Mouse (Mus musculus) lung, embryonic 14.5 days (tissue): ENCODE data around the gene Man1a2. TPM values are rescaled to one million over a fixed set of nuclear protein-coding genes. Genes with fewer than 3 reads are reported as not detected.

ENCODE experiments used
- ATAC-seq: fragments of 200-750 bp; cut with Nextera tagmentation; 2 replicates; pipeline ENCODE4 v1.8.0; 2017; ENCODE audit warnings: mild to moderate bottlenecking, moderate TSS enrichment, moderate library complexity; ENCODE audit not compliant: insufficient read depth
- DNase-seq: peaks from one replicate; pipeline ENCODE4 v3.0.0-alpha.2; 2015
- H3K27ac ChIP-seq: fragments of 300-500 bp; sonication (generic); 2 replicates; pipeline ENCODE4 v1.5.1; 2014; ENCODE audit warnings: low read depth, mild to moderate bottlenecking, moderate library complexity
- H3K27me3 ChIP-seq: fragments of 300-500 bp; sonication (generic); 2 replicates; pipeline ENCODE4 v1.6.1; 2014; ENCODE audit warnings: low read length, control low read depth; ENCODE audit not compliant: insufficient read depth
- H3K36me3 ChIP-seq: fragments of 300-500 bp; sonication (generic); 2 replicates; pipeline ENCODE4 v1.6.1; 2014; ENCODE audit warnings: control low read depth; ENCODE audit not compliant: insufficient read depth
- H3K4me1 ChIP-seq: fragments of 300-500 bp; sonication (generic); 2 replicates; pipeline ENCODE4 v1.6.1; 2014; ENCODE audit warnings: antibody characterized with exemption, control low read depth; ENCODE audit not compliant: insufficient read depth
- H3K4me2 ChIP-seq: fragments of 300-500 bp; sonication (generic); 2 replicates; pipeline ENCODE4 v1.6.1; 2014; ENCODE audit warnings: mild to moderate bottlenecking
- H3K4me3 ChIP-seq: fragments of 300-500 bp; sonication (generic); 2 replicates; pipeline ENCODE4 v1.5.1; 2014; ENCODE audit warnings: low read depth, low read length
- H3K9ac ChIP-seq: fragments of 300-500 bp; sonication (generic); 2 replicates; pipeline ENCODE4 v1.6.1; 2014
- H3K9me3 ChIP-seq: fragments of 300-500 bp; sonication (generic); 2 replicates; pipeline ENCODE4 v1.6.1; 2016; ENCODE audit warnings: low read depth, low read length, control low read depth
- CTCF ChIP-seq: IDR thresholded peaks from 2 replicates; pipeline ENCODE4 v1.5.1; 2016; ENCODE audit warnings: antibody characterized with exemption, low read depth
- WGBS: fragments of 180-500 bp; shearing (Covaris S2); extraction: QIAGEN DNeasy Blood & Tissue Kit; methylation state at CpG from one replicate; pipeline ENCODE4 v1.1.7; 2014; 5-methylcytosine and 5-hydroxymethylcytosine counted together
- polyA plus RNA-seq: library from polyadenylated mRNA; unstranded; fragments of >200 nt; fragmentation: Nextera tagmentation; extraction: Ambion mirVana; gene quantifications from 2 replicates; pipeline ENCODE4 v1.2.1, GENCODE M21; 2014

The Man1a2 gene
- polyA plus RNA-seq, 1 experiment from 2014 or later = 90.1 TPM

- Histone ChIP-seq H3K9ac (no peak overlapping the region), H3K27ac (no peak overlapping the region), H3K4me2 (no peak overlapping the region), H3K36me3 (peaks cover 2% of the 10 kb centered on the region; the same call in 1 of the 2 replicates), H3K4me1 (no peaks in the 10 kb centered on the region), H3K9me3 (no peaks in the 10 kb centered on the region), H3K4me3 (no peak overlapping the region), H3K27me3 (no peaks in the 10 kb centered on the region)
- WGBS = 84% methylated on average over 2 of the region's 2 CpGs
- ATAC-seq (no peak), DNase-seq (no peak)
- TF ChIP-seq CTCF = no peak
Measured at GRCm38 (mm10) chr3:100670412-100670811, 14.9 kb downstream of the Man1a2 start.

GRCm38 (mm10) chr3:100653291-100653690 is 32.0 kb downstream of the Man1a2 start:
- Histone ChIP-seq H3K36me3 (peaks cover 18% of the 10 kb centered on the region; the same call in 1 of the 2 replicates), H3K27ac (no peak overlapping the region), H3K27me3 (no peaks in the 10 kb centered on the region), H3K9ac (no peak overlapping the region), H3K9me3 (no peaks in the 10 kb centered on the region), H3K4me1 (no peaks in the 10 kb centered on the region), H3K4me2 (no peak overlapping the region), H3K4me3 (no peak overlapping the region)
- WGBS = 81% methylated on average over 1 of the region's 1 CpGs
- TF ChIP-seq CTCF = no peak
- no peak for ATAC-seq
- DNase-seq = no peak

GRCm38 (mm10) chr3:100641581-100641980 is 43.7 kb downstream of the Man1a2 start:
- H3K4me2 ChIP-seq = no peak overlapping the region
- no peak overlapping the region for H3K27ac ChIP-seq
- ATAC-seq (no peak), DNase-seq (no peak)
- no peak overlapping the region for H3K4me3 ChIP-seq
- 94% methylated on average over 8 of the region's 8 CpGs for WGBS
- H3K36me3 ChIP-seq = peaks cover 10% of the 10 kb centered on the region
- no peak for TF ChIP-seq CTCF
- H3K4me1 ChIP-seq = no peaks in the 10 kb centered on the region
- no peaks in the 10 kb centered on the region for H3K27me3 ChIP-seq
- no peaks in the 10 kb centered on the region for H3K9me3 ChIP-seq
- no peak overlapping the region for H3K9ac ChIP-seq

GRCm38 (mm10) chr3:100636255-100636654 is 49.0 kb downstream of the Man1a2 start:
- Histone ChIP-seq H3K4me2 (no peak overlapping the region), H3K9me3 (no peaks in the 10 kb centered on the region), H3K36me3 (0 out of 2 replicates have a peak, but pooled peaks cover 10% of the 10 kb centered on the region), H3K27ac (no peak overlapping the region), H3K9ac (no peak overlapping the region), H3K4me1 (no peaks in the 10 kb centered on the region), H3K4me3 (no peak overlapping the region), H3K27me3 (no peaks in the 10 kb centered on the region)
- no peak for DNase-seq
- TF ChIP-seq CTCF = no peak
- no peak for ATAC-seq
- 85% methylated on average over 2 of the region's 2 CpGs for WGBS

GRCm38 (mm10) chr3:100634821-100635220 is 50.5 kb downstream of the Man1a2 start:
- ATAC-seq (no peak), DNase-seq (no peak)
- no peak overlapping the region for H3K9ac ChIP-seq
- no peaks in the 10 kb centered on the region for H3K27me3 ChIP-seq
- no peaks in the 10 kb centered on the region for H3K9me3 ChIP-seq
- H3K4me2 ChIP-seq = no peak overlapping the region
- 0 out of 2 replicates have a peak, but pooled peaks cover 6% of the 10 kb centered on the region for H3K36me3 ChIP-seq
- no peak for TF ChIP-seq CTCF
- no peak overlapping the region for H3K4me3 ChIP-seq
- 85% methylated on average over 4 of the region's 4 CpGs for WGBS
- no peak overlapping the region for H3K27ac ChIP-seq
- H3K4me1 ChIP-seq = no peaks in the 10 kb centered on the region

GRCm38 (mm10) chr3:100618511-100618910 is 66.8 kb downstream of the Man1a2 start:
- Histone ChIP-seq H3K27ac (no peak overlapping the region), H3K4me3 (no peak overlapping the region), H3K9ac (no peak overlapping the region), H3K36me3 (0 out of 2 replicates have a peak, but pooled peaks cover 3% of the 10 kb centered on the region), H3K4me2 (no peak overlapping the region), H3K9me3 (no peaks in the 10 kb centered on the region), H3K27me3 (no peaks in the 10 kb centered on the region), H3K4me1 (no peaks in the 10 kb centered on the region)
- no peak for TF ChIP-seq CTCF
- DNase-seq = peak; percentile 36
- WGBS = 41% methylated on average over 4 of the region's 4 CpGs
- ATAC-seq = no peak

GRCm38 (mm10) chr3:100610916-100611315 is 74.4 kb downstream of the Man1a2 start:
- WGBS = 33% methylated on average over 1 of the region's 1 CpGs
- Histone ChIP-seq H3K4me3 (no peak overlapping the region), H3K27me3 (no peaks in the 10 kb centered on the region), H3K9me3 (no peaks in the 10 kb centered on the region), H3K4me2 (no peak overlapping the region), H3K36me3 (0 out of 2 replicates have a peak, but pooled peaks cover 4% of the 10 kb centered on the region), H3K4me1 (no peaks in the 10 kb centered on the region), H3K27ac (no peak overlapping the region), H3K9ac (no peak overlapping the region)
- no peak for TF ChIP-seq CTCF
- ATAC-seq (no peak), DNase-seq (no peak)

- Histone ChIP-seq H3K4me1 (no peaks in the 10 kb centered on the region), H3K27me3 (no peaks in the 10 kb centered on the region), H3K36me3 (no peaks in the 10 kb centered on the region), H3K9me3 (no peaks in the 10 kb centered on the region), H3K4me3 (no peak overlapping the region), H3K4me2 (no peak overlapping the region), H3K27ac (no peak overlapping the region), H3K9ac (no peak overlapping the region)
- DNase-seq = no peak
- ATAC-seq = no peak
- TF ChIP-seq CTCF = no peak
- 82% methylated on average over 2 of the region's 2 CpGs for WGBS
Measured at GRCm38 (mm10) chr3:100604539-100604938, 80.8 kb downstream of the Man1a2 start.
